Mouse (Mus musculus) layer of hippocampus, adult 18-20 months (tissue): ENCODE measurements around the gene Ehf. TPM values are rescaled to one million over a fixed set of nuclear protein-coding genes. Genes with fewer than 3 reads are reported as not detected.

Source experiments
- DNase-seq, 2 experiments: peaks; one replicate each; pipeline ENCODE4 v3.0.0; 2022; ENCODE audit warnings: low spot score in 2 of 2
- total RNA-seq, 2 experiments: library from RNA; stranded (reverse); gene quantifications; 2 replicates each; pipeline ENCODE4 v1.2.3; 2021

The Ehf gene
- total RNA-seq, 2 experiments from 2014 or later, result not detected

- DNase-seq, result no peak
These were observed 88.2 kb downstream of the Ehf start for GRCm38 (mm10) chr2:103214861-103215260.

GRCm38 (mm10) chr2:103213547-103213946 lies 89.5 kb downstream of the Ehf start:
- no peak for DNase-seq

Other genes with a start within 250 kb of the Ehf start
- gene Pdhx, start 229.8 kb downstream of the Ehf start, total RNA-seq, result 10 to 100 TPM; 51.5 to 54.6 TPM
- 10 to 100 TPM; 17.9 to 19.3 TPM for gene Apip, start 229.6 kb downstream of the Ehf start, total RNA-seq
- gene Elf5, start 108.4 kb upstream of the Ehf start, total RNA-seq, result 1 to 10 TPM; 1.4 to 2.0 TPM
- 10 to 100 TPM; 53.3 to 53.5 TPM for gene Cat, start 181.9 kb upstream of the Ehf start, total RNA-seq